Mouse (Mus musculus): ENCODE measurements around the gene Limd2. TPM values are rescaled to one million over a fixed set of nuclear protein-coding genes. Genes with fewer than 3 reads are reported as not detected.
A peak's percentile ranks its signal among the peaks of the same experiment; 100 is the strongest.

Limd2 gene
- polyA plus RNA-seq, 1 experiment from 2014 or later: 298 TPM

GRCm38 (mm10) chr11:106163546-106163945 lies 2.9 kb upstream of the Limd2 start:
- ATAC-seq (ENCODE audit: low FRiP score) (no peak), DNase-seq (ENCODE audit: low spot score) (no peak)
- peaks cover 14% of the 10 kb centered on the region for H3K4me1 ChIP-seq (replicated peaks; ENCODE audit: control insufficient read depth, insufficient read depth, low read length)
- no peak overlapping the region for H3K4me3 ChIP-seq (ENCODE audit: low read depth, low read length)
- 90% methylated on average over 4 of the region's 4 CpGs for WGBS
- H3K9ac ChIP-seq (ENCODE audit: low read depth, low read length): no peak overlapping the region
- H3K27ac ChIP-seq (ENCODE audit: low read depth, low read length): no peak overlapping the region
- H3K9me3 ChIP-seq (ENCODE audit: control insufficient read depth, low read length): no peaks in the 10 kb centered on the region
- H3K27me3 ChIP-seq (ENCODE audit: control insufficient read depth, insufficient read depth, low read length): no peaks in the 10 kb centered on the region
- no peak overlapping the region for H3K4me2 ChIP-seq (replicated peaks; ENCODE audit: low read depth, low read length)
- peaks cover 9% of the 10 kb centered on the region; the same call in 1 of the 2 replicates for H3K36me3 ChIP-seq (ENCODE audit: control insufficient read depth, insufficient read depth, low read length)

GRCm38 (mm10) chr11:106162237-106162636 lies 1.6 kb upstream of the Limd2 start:
- DNase-seq (ENCODE audit: low spot score): no peak
- ATAC-seq (ENCODE audit: low FRiP score): no peak
- Histone ChIP-seq H3K36me3 (ENCODE audit: control insufficient read depth, insufficient read depth, low read length) (peaks cover 6% of the 10 kb centered on the region; the same call in 1 of the 2 replicates), H3K9me3 (ENCODE audit: control insufficient read depth, low read length) (no peaks in the 10 kb centered on the region), H3K27me3 (ENCODE audit: control insufficient read depth, insufficient read depth, low read length) (no peaks in the 10 kb centered on the region), H3K9ac (ENCODE audit: low read depth, low read length) (no peak overlapping the region), H3K4me2 (replicated peaks; ENCODE audit: low read depth, low read length) (no peak overlapping the region), H3K27ac (ENCODE audit: low read depth, low read length) (no peak overlapping the region), H3K4me1 (replicated peaks; ENCODE audit: control insufficient read depth, insufficient read depth, low read length) (peaks cover 20% of the 10 kb centered on the region), H3K4me3 (ENCODE audit: low read depth, low read length) (no peak overlapping the region)
- 93% methylated on average over 2 of the region's 2 CpGs for WGBS

GRCm38 (mm10) chr11:106159921-106160840 lies 479 bp downstream of the Limd2 start:
- DNase-seq (ENCODE audit: low spot score): peak; percentile 84
- Histone ChIP-seq H3K9ac (ENCODE audit: low read depth, low read length) (peak overlapping the region; percentile 98), H3K36me3 (ENCODE audit: control insufficient read depth, insufficient read depth, low read length) (peaks cover 2% of the 10 kb centered on the region; the same call in 1 of the 2 replicates), H3K4me2 (replicated peaks; ENCODE audit: low read depth, low read length) (peak overlapping the region; percentile 80), H3K9me3 (ENCODE audit: control insufficient read depth, low read length) (no peaks in the 10 kb centered on the region), H3K27me3 (ENCODE audit: control insufficient read depth, insufficient read depth, low read length) (no peaks in the 10 kb centered on the region), H3K4me1 (replicated peaks; ENCODE audit: control insufficient read depth, insufficient read depth, low read length) (peaks cover 20% of the 10 kb centered on the region), H3K27ac (ENCODE audit: low read depth, low read length) (peak overlapping the region; percentile 98), H3K4me3 (ENCODE audit: low read depth, low read length) (peak overlapping the region; percentile 87)
- under 1% methylated on average over 41 of the region's 106 CpGs for WGBS
- ATAC-seq (ENCODE audit: low FRiP score): peak; percentile 72

- Histone ChIP-seq H3K36me3 (ENCODE audit: control insufficient read depth, insufficient read depth, low read length) (peaks cover under 1% of the 10 kb centered on the region; the same call in 1 of the 2 replicates), H3K4me1 (replicated peaks; ENCODE audit: control insufficient read depth, insufficient read depth, low read length) (peaks cover 20% of the 10 kb centered on the region), H3K27ac (ENCODE audit: low read depth, low read length) (peak overlapping the region; percentile 98), H3K4me3 (ENCODE audit: low read depth, low read length) (peak overlapping the region; percentile 87), H3K9ac (ENCODE audit: low read depth, low read length) (peak overlapping the region; percentile 98), H3K4me2 (replicated peaks; ENCODE audit: low read depth, low read length) (peak overlapping the region; percentile 80), H3K27me3 (ENCODE audit: control insufficient read depth, insufficient read depth, low read length) (no peaks in the 10 kb centered on the region), H3K9me3 (ENCODE audit: control insufficient read depth, low read length) (no peaks in the 10 kb centered on the region)
- ATAC-seq (ENCODE audit: low FRiP score) (peak; percentile 64), DNase-seq (ENCODE audit: low spot score) (no peak)
- WGBS: 1% methylated on average over 24 of the region's 25 CpGs
These were observed 1.3 kb downstream of the Limd2 start for GRCm38 (mm10) chr11:106159216-106159920.

GRCm38 (mm10) chr11:106158930-106159215 lies 1.8 kb downstream of the Limd2 start:
- peak overlapping the region; percentile 98 for H3K27ac ChIP-seq (ENCODE audit: low read depth, low read length)
- ATAC-seq (ENCODE audit: low FRiP score) (peak; percentile 13; the same call in 1 of the 2 replicates), DNase-seq (ENCODE audit: low spot score) (no peak)
- peak overlapping the region; percentile 80 for H3K4me2 ChIP-seq (replicated peaks; ENCODE audit: low read depth, low read length)
- H3K9me3 ChIP-seq (ENCODE audit: control insufficient read depth, low read length): no peaks in the 10 kb centered on the region
- 53% methylated on average over 9 of the region's 9 CpGs for WGBS
- peaks cover 20% of the 10 kb centered on the region for H3K4me1 ChIP-seq (replicated peaks; ENCODE audit: control insufficient read depth, insufficient read depth, low read length)
- no peaks in the 10 kb centered on the region; the same call in 1 of the 2 replicates for H3K36me3 ChIP-seq (ENCODE audit: control insufficient read depth, insufficient read depth, low read length)
- H3K4me3 ChIP-seq (ENCODE audit: low read depth, low read length): peak overlapping the region; percentile 87
- H3K27me3 ChIP-seq (ENCODE audit: control insufficient read depth, insufficient read depth, low read length): no peaks in the 10 kb centered on the region
- H3K9ac ChIP-seq (ENCODE audit: low read depth, low read length): peak overlapping the region; percentile 98

- Histone ChIP-seq H3K36me3 (ENCODE audit: control insufficient read depth, insufficient read depth, low read length) (no peaks in the 10 kb centered on the region; the same call in 1 of the 2 replicates), H3K27me3 (ENCODE audit: control insufficient read depth, insufficient read depth, low read length) (no peaks in the 10 kb centered on the region), H3K4me1 (replicated peaks; ENCODE audit: control insufficient read depth, insufficient read depth, low read length) (peaks cover 20% of the 10 kb centered on the region), H3K4me2 (replicated peaks; ENCODE audit: low read depth, low read length) (peak overlapping the region; percentile 80), H3K9me3 (ENCODE audit: control insufficient read depth, low read length) (no peaks in the 10 kb centered on the region), H3K4me3 (ENCODE audit: low read depth, low read length) (peak overlapping the region; percentile 87), H3K9ac (ENCODE audit: low read depth, low read length) (0 out of 2 replicates have a peak overlapping the region, but pooled peaks have one; percentile 17), H3K27ac (ENCODE audit: low read depth, low read length) (peak overlapping the region; percentile 98; the same call in 1 of the 2 replicates)
- ATAC-seq (ENCODE audit: low FRiP score): no peak
- 69% methylated on average over 14 of the region's 14 CpGs for WGBS
- peak; percentile 34 for DNase-seq (ENCODE audit: low spot score)
These were observed 2.4 kb downstream of the Limd2 start for GRCm38 (mm10) chr11:106158081-106158929.

GRCm38 (mm10) chr11:106157154-106157553 lies 3.5 kb downstream of the Limd2 start:
- 88% methylated on average over 7 of the region's 7 CpGs for WGBS

GRCm38 (mm10) chr11:106156257-106156656 lies 4.4 kb downstream of the Limd2 start:
- Histone ChIP-seq H3K4me2 (replicated peaks; ENCODE audit: low read depth, low read length) (no peak overlapping the region), H3K36me3 (ENCODE audit: control insufficient read depth, insufficient read depth, low read length) (peaks cover under 1% of the 10 kb centered on the region), H3K9ac (ENCODE audit: low read depth, low read length) (no peak overlapping the region), H3K27ac (ENCODE audit: low read depth, low read length) (no peak overlapping the region), H3K4me3 (ENCODE audit: low read depth, low read length) (no peak overlapping the region), H3K9me3 (ENCODE audit: control insufficient read depth, low read length) (no peaks in the 10 kb centered on the region), H3K27me3 (ENCODE audit: control insufficient read depth, insufficient read depth, low read length) (no peaks in the 10 kb centered on the region), H3K4me1 (replicated peaks; ENCODE audit: control insufficient read depth, insufficient read depth, low read length) (peaks cover 18% of the 10 kb centered on the region)
- ATAC-seq (ENCODE audit: low FRiP score) (no peak), DNase-seq (ENCODE audit: low spot score) (no peak)
- 100% methylated on average over 1 of the region's 1 CpGs for WGBS

More at GRCm38 (mm10) chr11:106157154-106157553, 3.5 kb downstream of the Limd2 start:
- no peaks in the 10 kb centered on the region; the same call in 1 of the 2 replicates for H3K36me3 ChIP-seq (ENCODE audit: control insufficient read depth, insufficient read depth, low read length)
- ATAC-seq (ENCODE audit: low FRiP score): no peak
- H3K27ac ChIP-seq (ENCODE audit: low read depth, low read length): no peak overlapping the region
- no peaks in the 10 kb centered on the region for H3K27me3 ChIP-seq (ENCODE audit: control insufficient read depth, insufficient read depth, low read length)
- DNase-seq (ENCODE audit: low spot score): no peak
- H3K4me3 ChIP-seq (ENCODE audit: low read depth, low read length): no peak overlapping the region
- no peak overlapping the region for H3K9ac ChIP-seq (ENCODE audit: low read depth, low read length)
- H3K4me2 ChIP-seq (replicated peaks; ENCODE audit: low read depth, low read length): no peak overlapping the region
- H3K4me1 ChIP-seq (replicated peaks; ENCODE audit: control insufficient read depth, insufficient read depth, low read length): peaks cover 20% of the 10 kb centered on the region
- H3K9me3 ChIP-seq (ENCODE audit: control insufficient read depth, low read length): no peaks in the 10 kb centered on the region

Measured in hindbrain, embryonic 11.5 days (tissue).